Mouse (Mus musculus): ENCODE results near the gene Chst1.

DNA sequence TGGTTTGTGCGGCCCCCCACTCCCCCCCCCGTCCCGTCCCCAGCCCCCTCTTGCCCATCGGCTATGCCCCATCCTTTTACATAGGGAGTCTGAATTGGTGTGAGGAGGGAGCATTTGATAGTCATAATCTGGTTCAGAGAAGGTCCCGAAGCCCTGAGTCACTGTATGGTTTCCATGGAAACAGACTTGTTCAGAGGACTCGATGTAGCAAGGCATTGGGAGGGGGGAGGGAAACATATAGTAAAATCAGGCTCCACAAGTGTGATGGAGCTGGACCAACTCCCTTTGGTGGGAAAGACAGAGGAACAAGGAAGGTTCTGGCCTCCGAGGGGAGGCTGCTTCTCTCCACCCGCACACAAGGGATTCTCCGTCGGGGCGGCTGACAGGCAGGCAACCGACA, 2.6 kb downstream of the Chst1 start:
- TF ChIP-seq CTCF (IDR thresholded peaks at IDR 0.05; ENCODE audit: borderline replicate concordance, insufficient read depth, low read depth, low read length) (no peak), POLR2A (IDR thresholded peaks at IDR 0.05; ENCODE audit: borderline replicate concordance, insufficient read depth, low read length) (no peak)
